Mouse (Mus musculus): Measurements from ENCODE around the gene Zp1. TPM values are rescaled to one million over a fixed set of nuclear protein-coding genes. Genes with fewer than 3 reads are reported as not detected.

Zp1 gene
- polyA plus RNA-seq, 2 experiments = not detected

DNA sequence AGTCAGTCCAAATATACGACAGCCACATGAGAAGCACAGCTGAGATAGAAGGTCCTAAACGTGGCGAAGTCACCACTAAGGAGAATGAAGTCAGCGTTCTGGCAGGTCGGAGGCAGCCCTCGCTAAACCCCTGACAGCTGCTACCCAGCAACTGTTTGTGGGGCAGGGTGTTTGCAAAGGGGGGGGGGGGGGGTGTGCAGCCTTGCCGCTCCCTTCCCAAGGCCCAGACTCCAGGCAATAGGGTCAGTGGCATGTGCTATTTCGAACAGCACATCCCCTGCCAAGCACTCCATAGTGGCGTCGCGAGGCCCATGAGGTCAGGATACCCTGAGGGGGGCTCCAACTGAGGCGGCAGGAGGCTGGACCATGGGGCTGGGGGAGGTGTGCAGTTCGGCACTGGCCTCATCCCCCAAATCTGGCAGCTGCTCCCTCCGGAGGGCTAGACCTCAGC lies 39.4 kb downstream of the Zp1 start:
- DNase-seq (ENCODE audit: low spot score) = peak; percentile 38
- ATAC-seq (ENCODE audit: low FRiP score, low read depth) = peak; percentile 69
- Histone ChIP-seq H3K27ac (replicated peaks; ENCODE audit: low read depth, low read length) (peak overlapping the region; percentile 98), H3K4me2 (replicated peaks; ENCODE audit: low read depth, low read length, severe bottlenecking) (peak overlapping the region; percentile 92), H3K4me1 (ENCODE audit: control insufficient read depth, insufficient read depth, low read length) (peaks cover 13% of the 10 kb centered on the region), H3K9ac (ENCODE audit: low read depth, low read length, severe bottlenecking) (peak overlapping the region; percentile 76), H3K36me3 (ENCODE audit: control insufficient read depth, insufficient read depth, low read length) (peaks cover 3% of the 10 kb centered on the region; the same call in 1 of the 2 replicates), H3K4me3 (replicated peaks; ENCODE audit: low read length) (peak overlapping the region; percentile 51), H3K27me3 (ENCODE audit: control insufficient read depth, insufficient read depth, low read length) (no peaks in the 10 kb centered on the region), H3K9me3 (ENCODE audit: control insufficient read depth, low read length) (peaks cover 9% of the 10 kb centered on the region; the same call in 1 of the 2 replicates)
- 2% methylated on average over 11 of the region's 14 CpGs for WGBS
- TF ChIP-seq POLR2A (IDR thresholded peaks at IDR 0.05; ENCODE audit: borderline replicate concordance, extremely low read depth, insufficient read depth, insufficient read length) = no peak

DNA sequence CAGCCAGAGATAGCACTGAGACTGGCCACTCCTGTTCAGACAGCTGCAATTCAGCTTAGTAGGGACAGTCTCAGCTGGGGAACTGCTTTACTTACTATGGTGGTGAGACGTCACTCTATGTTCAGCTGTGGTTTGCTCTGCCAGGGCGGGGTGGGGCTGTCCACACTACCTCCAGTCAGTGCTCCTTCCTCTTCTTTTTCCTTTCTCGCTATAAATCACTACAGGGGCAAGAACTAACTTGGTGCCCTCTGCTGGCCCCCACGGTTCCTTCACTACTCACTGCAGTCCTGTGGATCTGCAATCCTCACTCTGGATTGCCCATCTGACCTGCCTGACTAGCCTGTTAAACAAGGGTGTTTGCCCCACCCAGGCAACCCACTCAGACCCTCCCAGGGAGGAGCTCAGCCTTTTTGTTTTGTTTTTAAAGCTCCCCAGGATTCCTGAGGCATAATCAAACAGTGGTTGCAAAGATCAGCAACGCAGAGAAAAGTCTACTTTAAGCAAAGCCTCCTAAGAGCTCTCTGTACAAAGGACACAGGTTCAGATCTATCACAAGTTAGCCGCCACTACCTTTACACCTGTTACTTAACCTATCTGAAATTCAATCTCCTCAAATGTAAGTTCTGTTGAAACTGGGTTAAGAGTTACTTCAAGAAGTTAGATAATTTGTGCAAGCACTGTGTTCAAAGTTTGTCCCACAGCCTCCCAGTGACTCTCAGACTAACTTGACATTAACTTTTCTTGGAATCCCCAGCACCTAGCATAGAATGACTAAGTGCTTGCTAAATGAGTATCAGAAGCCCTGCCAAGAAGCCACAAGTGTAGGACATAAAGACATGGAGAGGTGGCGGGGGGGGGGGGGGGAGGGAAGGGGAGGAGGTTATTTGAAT lies 40.1 kb downstream of the Zp1 start:
- Histone ChIP-seq H3K9ac (ENCODE audit: low read depth, low read length, severe bottlenecking) (peak overlapping the region; percentile 76), H3K4me1 (ENCODE audit: control insufficient read depth, insufficient read depth, low read length) (peaks cover 13% of the 10 kb centered on the region), H3K27me3 (ENCODE audit: control insufficient read depth, insufficient read depth, low read length) (no peaks in the 10 kb centered on the region), H3K9me3 (ENCODE audit: control insufficient read depth, low read length) (peaks cover 7% of the 10 kb centered on the region; the same call in 1 of the 2 replicates), H3K4me3 (replicated peaks; ENCODE audit: low read length) (peak overlapping the region; percentile 51), H3K36me3 (ENCODE audit: control insufficient read depth, insufficient read depth, low read length) (peaks cover 3% of the 10 kb centered on the region; the same call in 1 of the 2 replicates), H3K4me2 (replicated peaks; ENCODE audit: low read depth, low read length, severe bottlenecking) (peak overlapping the region; percentile 92), H3K27ac (replicated peaks; ENCODE audit: low read depth, low read length) (peak overlapping the region; percentile 98; the same call in 1 of the 2 replicates)
- TF ChIP-seq POLR2A (IDR thresholded peaks at IDR 0.05; ENCODE audit: borderline replicate concordance, extremely low read depth, insufficient read depth, insufficient read length) = no peak
- DNase-seq (ENCODE audit: low spot score) (peak; percentile 16), ATAC-seq (ENCODE audit: low FRiP score, low read depth) (no peak)
- WGBS = 43% methylated on average over 7 of the region's 7 CpGs

GRCm38 (mm10) chr19:10878201-10878837 lies 42.1 kb downstream of the Zp1 start:
- H3K9ac ChIP-seq (ENCODE audit: low read depth, low read length, severe bottlenecking) = no peak overlapping the region
- DNase-seq (ENCODE audit: low spot score) (no peak), ATAC-seq (ENCODE audit: low FRiP score, low read depth) (no peak)
- H3K9me3 ChIP-seq (ENCODE audit: control insufficient read depth, low read length) = no peaks in the 10 kb centered on the region
- H3K4me3 ChIP-seq (replicated peaks; ENCODE audit: low read length) = no peak overlapping the region
- 88% methylated on average over 7 of the region's 7 CpGs for WGBS
- peaks cover 13% of the 10 kb centered on the region for H3K4me1 ChIP-seq (ENCODE audit: control insufficient read depth, insufficient read depth, low read length)
- H3K27me3 ChIP-seq (ENCODE audit: control insufficient read depth, insufficient read depth, low read length) = no peaks in the 10 kb centered on the region
- TF ChIP-seq POLR2A (IDR thresholded peaks at IDR 0.05; ENCODE audit: borderline replicate concordance, extremely low read depth, insufficient read depth, insufficient read length) = no peak
- H3K4me2 ChIP-seq (replicated peaks; ENCODE audit: low read depth, low read length, severe bottlenecking) = no peak overlapping the region
- H3K36me3 ChIP-seq (ENCODE audit: control insufficient read depth, insufficient read depth, low read length) = peaks cover 15% of the 10 kb centered on the region
- H3K27ac ChIP-seq (replicated peaks; ENCODE audit: low read depth, low read length) = no peak overlapping the region

DNA sequence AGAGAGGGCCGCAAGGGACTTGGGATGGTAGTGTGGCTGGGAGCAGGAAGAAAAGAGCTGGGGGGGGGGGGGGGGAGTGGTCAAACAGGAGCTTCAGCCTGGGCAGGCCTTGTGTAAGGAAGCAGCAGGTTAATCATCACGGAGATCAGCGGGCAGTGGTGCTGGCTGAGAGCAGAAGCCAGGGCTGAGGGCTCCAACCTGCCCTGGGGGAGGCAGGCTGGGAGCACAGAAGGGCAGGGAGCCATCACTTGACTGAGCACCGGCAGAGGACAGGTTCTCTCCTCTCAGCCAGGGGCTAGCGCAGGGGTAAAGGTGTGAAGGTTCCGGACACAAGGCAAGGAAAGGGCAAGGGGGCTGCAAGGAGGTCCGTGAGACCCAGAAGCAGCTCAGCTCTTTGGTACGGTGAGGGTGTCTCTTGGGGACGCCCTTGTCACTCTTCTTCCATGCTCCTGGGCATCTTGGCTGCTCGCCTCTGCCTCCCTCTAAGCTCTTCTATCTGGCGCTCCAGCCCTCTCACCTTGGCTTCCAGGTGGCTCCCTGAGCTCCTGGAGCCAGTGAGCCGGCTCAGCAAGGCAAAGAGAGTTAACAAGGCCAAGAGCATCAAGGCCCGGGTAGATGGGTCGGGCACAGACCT lies 49.0 kb downstream of the Zp1 start:
- Histone ChIP-seq H3K27me3 (ENCODE audit: control insufficient read depth, insufficient read depth, low read length) (no peaks in the 10 kb centered on the region), H3K4me2 (replicated peaks; ENCODE audit: low read depth, low read length, severe bottlenecking) (no peak overlapping the region), H3K36me3 (ENCODE audit: control insufficient read depth, insufficient read depth, low read length) (peaks cover 42% of the 10 kb centered on the region), H3K27ac (replicated peaks; ENCODE audit: low read depth, low read length) (no peak overlapping the region), H3K9ac (ENCODE audit: low read depth, low read length, severe bottlenecking) (no peak overlapping the region), H3K4me1 (ENCODE audit: control insufficient read depth, insufficient read depth, low read length) (peaks cover 24% of the 10 kb centered on the region), H3K9me3 (ENCODE audit: control insufficient read depth, low read length) (no peaks in the 10 kb centered on the region), H3K4me3 (replicated peaks; ENCODE audit: low read length) (no peak overlapping the region)
- TF ChIP-seq POLR2A (IDR thresholded peaks at IDR 0.05; ENCODE audit: borderline replicate concordance, extremely low read depth, insufficient read depth, insufficient read length) = no peak
- DNase-seq (ENCODE audit: low spot score) = no peak
- no peak for ATAC-seq (ENCODE audit: low FRiP score, low read depth)
- 82% methylated on average over 14 of the region's 14 CpGs for WGBS

DNA sequence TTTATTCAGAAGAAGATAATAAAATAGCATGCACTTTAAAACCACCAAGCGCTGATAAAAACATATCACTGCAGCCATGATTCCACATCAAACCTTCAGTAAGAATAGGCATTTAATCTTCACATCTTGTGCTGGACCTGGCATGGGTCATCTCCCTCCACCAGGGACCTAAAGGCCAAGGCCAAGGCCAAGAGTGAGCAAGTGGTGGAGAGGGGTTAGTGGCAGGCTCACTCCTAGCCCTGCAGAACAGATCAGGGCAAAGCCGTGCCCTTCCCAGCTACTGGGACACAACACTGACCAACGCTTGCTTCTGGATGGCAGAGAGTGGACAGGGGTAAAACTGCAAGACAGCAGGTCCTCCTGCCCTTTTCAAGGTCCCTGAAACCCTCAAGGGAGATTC lies 49.8 kb downstream of the Zp1 start:
- H3K27ac ChIP-seq (replicated peaks; ENCODE audit: low read depth, low read length) = peak overlapping the region; percentile 85
- peaks cover 48% of the 10 kb centered on the region for H3K36me3 ChIP-seq (ENCODE audit: control insufficient read depth, insufficient read depth, low read length)
- TF ChIP-seq POLR2A (IDR thresholded peaks at IDR 0.05; ENCODE audit: borderline replicate concordance, extremely low read depth, insufficient read depth, insufficient read length) = no peak

More for the DNA sequence above, 49.8 kb downstream of the Zp1 start:
- H3K4me3 ChIP-seq (replicated peaks; ENCODE audit: low read length) = no peak overlapping the region
- ATAC-seq (ENCODE audit: low FRiP score, low read depth) (no peak), DNase-seq (ENCODE audit: low spot score) (no peak)
- no peaks in the 10 kb centered on the region for H3K9me3 ChIP-seq (ENCODE audit: control insufficient read depth, low read length)
- peaks cover 24% of the 10 kb centered on the region for H3K4me1 ChIP-seq (ENCODE audit: control insufficient read depth, insufficient read depth, low read length)
- no peaks in the 10 kb centered on the region for H3K27me3 ChIP-seq (ENCODE audit: control insufficient read depth, insufficient read depth, low read length)
- H3K4me2 ChIP-seq (replicated peaks; ENCODE audit: low read depth, low read length, severe bottlenecking) = no peak overlapping the region
- H3K9ac ChIP-seq (ENCODE audit: low read depth, low read length, severe bottlenecking) = no peak overlapping the region
- WGBS = 91% methylated on average over 3 of the region's 3 CpGs

All from limb, embryonic 14.5 days (tissue).